Mouse (Mus musculus): Measurements from ENCODE around the gene Ssu72. TPM values are rescaled to one million over a fixed set of nuclear protein-coding genes. Genes with fewer than 3 reads are reported as not detected.

Ssu72 gene
- polyA plus RNA-seq, 1 experiment: 81.9 TPM

GRCm38 (mm10) chr4:155769880-155770512 lies 65.4 kb downstream of the Ssu72 start:
- TF ChIP-seq CTCF (conservative IDR thresholded peaks at IDR 0.05; ENCODE audit: insufficient read depth, insufficient read length, low read depth, low read length) (peak; percentile 90), POLR2A (IDR thresholded peaks at IDR 0.05; ENCODE audit: low read depth, low read length) (peak; percentile 63)
- DNase-seq: peak; percentile 96
- Histone ChIP-seq H3K27ac (ENCODE audit: insufficient read depth, low read depth, low read length) (peak overlapping the region; percentile 87), H3K4me1 (ENCODE audit: control insufficient read depth, insufficient read depth, low read length) (peaks cover 32% of the 10 kb centered on the region), H3K4me3 (ENCODE audit: insufficient read depth, low read depth, low read length) (peak overlapping the region; percentile 65), H3K36me3 (ENCODE audit: control insufficient read depth, insufficient read depth, low read length) (no peaks in the 10 kb centered on the region), H3K27me3 (replicated peaks; ENCODE audit: control insufficient read depth, insufficient read depth, low read length) (no peaks in the 10 kb centered on the region)
- under 1% methylated on average over 39 of the region's 39 CpGs for WGBS

- DNase-seq: peak; percentile 85
- TF ChIP-seq POLR2A (IDR thresholded peaks at IDR 0.05; ENCODE audit: low read depth, low read length): no peak
- TF ChIP-seq CTCF (conservative IDR thresholded peaks at IDR 0.05; ENCODE audit: insufficient read depth, insufficient read length, low read depth, low read length): no peak
- peaks cover 35% of the 10 kb centered on the region for H3K4me1 ChIP-seq (ENCODE audit: control insufficient read depth, insufficient read depth, low read length)
- peak overlapping the region; percentile 41 for H3K27ac ChIP-seq (ENCODE audit: insufficient read depth, low read depth, low read length)
- H3K27me3 ChIP-seq (replicated peaks; ENCODE audit: control insufficient read depth, insufficient read depth, low read length): no peaks in the 10 kb centered on the region
- peak overlapping the region; percentile 22 for H3K4me3 ChIP-seq (ENCODE audit: insufficient read depth, low read depth, low read length)
- no peaks in the 10 kb centered on the region for H3K36me3 ChIP-seq (ENCODE audit: control insufficient read depth, insufficient read depth, low read length)
- WGBS: 35% methylated on average over 24 of the region's 24 CpGs
Measured at GRCm38 (mm10) chr4:155770626-155771025, 66.0 kb downstream of the Ssu72 start.

- 41% methylated on average over 2 of the region's 2 CpGs for WGBS
Measured at GRCm38 (mm10) chr4:155771706-155772105, 67.1 kb downstream of the Ssu72 start.

GRCm38 (mm10) chr4:155772786-155773185 lies 68.2 kb downstream of the Ssu72 start:
- Histone ChIP-seq H3K27ac (ENCODE audit: insufficient read depth, low read depth, low read length) (no peak overlapping the region), H3K27me3 (replicated peaks; ENCODE audit: control insufficient read depth, insufficient read depth, low read length) (no peaks in the 10 kb centered on the region), H3K4me3 (ENCODE audit: insufficient read depth, low read depth, low read length) (no peak overlapping the region), H3K4me1 (ENCODE audit: control insufficient read depth, insufficient read depth, low read length) (peaks cover 46% of the 10 kb centered on the region), H3K36me3 (ENCODE audit: control insufficient read depth, insufficient read depth, low read length) (no peaks in the 10 kb centered on the region)
- DNase-seq: no peak
- 90% methylated on average over 13 of the region's 13 CpGs for WGBS
- no peak for TF ChIP-seq CTCF (conservative IDR thresholded peaks at IDR 0.05; ENCODE audit: insufficient read depth, insufficient read length, low read depth, low read length)
- TF ChIP-seq POLR2A (IDR thresholded peaks at IDR 0.05; ENCODE audit: low read depth, low read length): no peak

More at GRCm38 (mm10) chr4:155771706-155772105, 67.1 kb downstream of the Ssu72 start:
- peak; percentile 81 for DNase-seq
- no peaks in the 10 kb centered on the region for H3K27me3 ChIP-seq (replicated peaks; ENCODE audit: control insufficient read depth, insufficient read depth, low read length)
- H3K4me3 ChIP-seq (ENCODE audit: insufficient read depth, low read depth, low read length): no peak overlapping the region
- H3K36me3 ChIP-seq (ENCODE audit: control insufficient read depth, insufficient read depth, low read length): no peaks in the 10 kb centered on the region
- H3K27ac ChIP-seq (ENCODE audit: insufficient read depth, low read depth, low read length): peak overlapping the region; percentile 54
- TF ChIP-seq CTCF (conservative IDR thresholded peaks at IDR 0.05; ENCODE audit: insufficient read depth, insufficient read length, low read depth, low read length) (no peak), POLR2A (IDR thresholded peaks at IDR 0.05; ENCODE audit: low read depth, low read length) (no peak)
- peaks cover 45% of the 10 kb centered on the region for H3K4me1 ChIP-seq (ENCODE audit: control insufficient read depth, insufficient read depth, low read length)

GRCm38 (mm10) chr4:155773335-155774078 lies 68.9 kb downstream of the Ssu72 start:
- TF ChIP-seq POLR2A (IDR thresholded peaks at IDR 0.05; ENCODE audit: low read depth, low read length): no peak
- no peak for TF ChIP-seq CTCF (conservative IDR thresholded peaks at IDR 0.05; ENCODE audit: insufficient read depth, insufficient read length, low read depth, low read length)
- Histone ChIP-seq H3K27me3 (replicated peaks; ENCODE audit: control insufficient read depth, insufficient read depth, low read length) (no peaks in the 10 kb centered on the region), H3K36me3 (ENCODE audit: control insufficient read depth, insufficient read depth, low read length) (no peaks in the 10 kb centered on the region), H3K4me1 (ENCODE audit: control insufficient read depth, insufficient read depth, low read length) (peaks cover 46% of the 10 kb centered on the region), H3K4me3 (ENCODE audit: insufficient read depth, low read depth, low read length) (peak overlapping the region; percentile 69), H3K27ac (ENCODE audit: insufficient read depth, low read depth, low read length) (no peak overlapping the region)
- 38% methylated on average over 5 of the region's 5 CpGs for WGBS
- peak; percentile 55 for DNase-seq

- no peaks in the 10 kb centered on the region for H3K27me3 ChIP-seq (replicated peaks; ENCODE audit: control insufficient read depth, insufficient read depth, low read length)
- H3K4me3 ChIP-seq (ENCODE audit: insufficient read depth, low read depth, low read length): peak within 1 kb of the TSS; percentile 69
- H3K36me3 ChIP-seq (ENCODE audit: control insufficient read depth, insufficient read depth, low read length): no peaks in the 10 kb centered on the region
- peaks cover 42% of the 10 kb centered on the region for H3K4me1 ChIP-seq (ENCODE audit: control insufficient read depth, insufficient read depth, low read length)
- DNase-seq: peak; percentile 95
- under 1% methylated on average over 35 of the region's 35 CpGs for WGBS
- H3K27ac ChIP-seq (ENCODE audit: insufficient read depth, low read depth, low read length): peak within 1 kb of the TSS; percentile 42; the same call in 1 of the 2 replicates
- TF ChIP-seq POLR2A (IDR thresholded peaks at IDR 0.05; ENCODE audit: low read depth, low read length): peak; percentile 91
- no peak for TF ChIP-seq CTCF (conservative IDR thresholded peaks at IDR 0.05; ENCODE audit: insufficient read depth, insufficient read length, low read depth, low read length)
Measured at GRCm38 (mm10) chr4:155774280-155774754, 69.7 kb downstream of the Ssu72 start, which contains the start of gene Vwa1. Gene Vwa1, minus strand, starts transcription at chr4:155774698.
